Mouse (Mus musculus): Measurements from ENCODE around the gene Ppp2r5b.

Ppp2r5b gene

GRCm38 (mm10) chr19:6235084-6236052, at the start of gene Ppp2r5b:
Gene Ppp2r5b, minus strand, starts transcription at chr19:6235872.
- ChIA-PET CTCF (interaction anchor here in 3 of 4 experiments (0.6 to 2.8 kb wide), 17 partner anchors 9 to 311 kb away, joined by 3 to 8 read pairs (median 3); partner anchors contain the start of genes Gpha2 (in 2 of the 3), Arl2 (in 1 of the 3), Cdc42bpg (in 1 of the 3) and Map4k2 (in 1 of the 3)), POLR2A (interaction anchor here in 3 of 4 experiments (0.6 to 2.9 kb wide), 26 partner anchors 9 to 674 kb away, joined by 3 to 17 read pairs (median 4); partner anchors contain the start of genes Gpha2 (in 3 of the 3), Arl2 (in 2 of the 3), Ehd1 (in 2 of the 3) and Snx15 (in 2 of the 3))

- ChIA-PET POLR2A (interaction anchor here in 3 of 4 experiments (1.1 to 34.9 kb wide), 10 partner anchors 7 to 144 kb away, joined by 3 to 829 read pairs (median 6); partner anchors contain the start of genes Arl2 (in 1 of the 3), Cdc42bpg (in 1 of the 3), Ehd1 (in 1 of the 3) and Sf1 (in 1 of the 3)), CTCF (interaction anchor here in 1 of 4 experiments (4.5 kb wide), 1 partner anchor 8 kb away, joined by 37 read pairs; the partner anchor contains the start of gene Ehd1)
Observed at GRCm38 (mm10) chr19:6285226-6285625, 49.6 kb upstream of the Ppp2r5b start.

- POLR2A ChIA-PET = interaction anchor here in 2 of 4 experiments (0.8 to 34.9 kb wide), 13 partner anchors 7 to 630 kb away, joined by 3 to 829 read pairs (median 5); partner anchors contain the start of genes Arl2 (in 1 of the 2) and Ehd1 (in 1 of the 2)
Observed at GRCm38 (mm10) chr19:6284502-6284901, 48.8 kb upstream of the Ppp2r5b start.

GRCm38 (mm10) chr19:6283001-6283400, 47.3 kb upstream of the Ppp2r5b start:
- CTCF ChIA-PET = interaction anchor here in 2 of 4 experiments (0.6 to 1.0 kb wide), 3 partner anchors 10 to 22 kb away, joined by 3 read pairs; no protein-coding TSS in a partner anchor
- POLR2A ChIA-PET = interaction anchor here in 2 of 4 experiments (0.7 to 34.9 kb wide), 6 partner anchors 9 to 24 kb away, joined by 4 to 829 read pairs (median 6); no protein-coding TSS in a partner anchor

More at GRCm38 (mm10) chr19:6284502-6284901, 48.8 kb upstream of the Ppp2r5b start:
- CTCF ChIA-PET = interaction anchor here in 3 of 4 experiments (0.6 to 4.5 kb wide), 4 partner anchors 7 to 20 kb away, joined by 3 to 37 read pairs (median 6); partner anchors contain the start of gene Ehd1 (in 1 of the 3)

GRCm38 (mm10) chr19:6281122-6282020, 45.7 kb upstream of the Ppp2r5b start:
- POLR2A ChIA-PET = interaction anchor here in 3 of 4 experiments (0.6 to 34.9 kb wide), 10 partner anchors 11 to 82 kb away, joined by 3 to 829 read pairs (median 46); partner anchors contain the start of genes Men1 (in 1 of the 3) and Sf1 (in 1 of the 3)
- CTCF ChIA-PET = interaction anchor here in 1 of 4 experiments (0.8 kb wide), 1 partner anchor 12 kb away, joined by 5 read pairs; no protein-coding TSS in a partner anchor

GRCm38 (mm10) chr19:6280554-6280953, 44.9 kb upstream of the Ppp2r5b start:
- ChIA-PET CTCF (interaction anchor here in 1 of 4 experiments (0.8 to 1.3 kb wide), 2 partner anchors 11 to 13 kb away, joined by 3 to 5 read pairs; no protein-coding TSS in a partner anchor), POLR2A (interaction anchor here in 3 of 4 experiments (1.2 to 34.9 kb wide), 9 partner anchors 10 to 55 kb away, joined by 3 to 829 read pairs (median 68); partner anchors contain the start of gene Men1 (in 1 of the 3))

DNA sequence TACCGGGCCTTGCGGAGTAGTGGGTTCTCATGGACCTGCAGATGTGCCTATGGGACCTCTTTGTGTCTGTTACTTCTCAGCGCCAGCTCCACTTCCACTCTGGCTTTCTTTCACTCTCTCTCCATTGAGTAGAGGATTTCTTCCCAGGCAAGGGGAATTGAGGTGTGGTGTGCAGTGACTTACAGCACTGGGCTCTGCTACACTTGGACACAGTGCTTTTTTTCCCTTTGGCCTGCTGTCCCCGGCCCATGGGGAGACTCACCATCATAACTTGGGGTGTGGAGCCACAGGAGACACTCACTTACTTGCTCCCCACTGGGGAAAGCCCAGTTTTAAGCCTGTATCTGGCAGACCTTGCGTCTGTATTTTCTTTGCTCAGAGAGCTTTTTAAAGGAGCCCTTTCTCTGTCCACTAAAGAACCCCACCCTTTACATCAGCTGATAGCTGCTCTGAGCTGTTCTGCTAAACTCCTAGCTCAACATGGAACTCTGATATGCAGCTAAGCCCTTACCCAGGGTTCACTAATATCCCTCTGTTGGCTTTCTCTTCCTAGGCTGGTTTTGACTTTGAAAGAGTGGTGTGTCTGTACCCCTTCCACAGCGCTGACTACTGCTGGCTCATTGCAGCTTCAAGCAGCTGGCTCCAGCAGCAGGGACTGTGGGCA, 43.9 kb upstream of the Ppp2r5b start:
- CTCF ChIA-PET = interaction anchor here in 3 of 4 experiments (0.6 to 4.4 kb wide), 13 partner anchors 7 to 1208 kb away, joined by 3 to 37 read pairs (median 5); partner anchors contain the start of gene Arl2 (in 1 of the 3)

DNA sequence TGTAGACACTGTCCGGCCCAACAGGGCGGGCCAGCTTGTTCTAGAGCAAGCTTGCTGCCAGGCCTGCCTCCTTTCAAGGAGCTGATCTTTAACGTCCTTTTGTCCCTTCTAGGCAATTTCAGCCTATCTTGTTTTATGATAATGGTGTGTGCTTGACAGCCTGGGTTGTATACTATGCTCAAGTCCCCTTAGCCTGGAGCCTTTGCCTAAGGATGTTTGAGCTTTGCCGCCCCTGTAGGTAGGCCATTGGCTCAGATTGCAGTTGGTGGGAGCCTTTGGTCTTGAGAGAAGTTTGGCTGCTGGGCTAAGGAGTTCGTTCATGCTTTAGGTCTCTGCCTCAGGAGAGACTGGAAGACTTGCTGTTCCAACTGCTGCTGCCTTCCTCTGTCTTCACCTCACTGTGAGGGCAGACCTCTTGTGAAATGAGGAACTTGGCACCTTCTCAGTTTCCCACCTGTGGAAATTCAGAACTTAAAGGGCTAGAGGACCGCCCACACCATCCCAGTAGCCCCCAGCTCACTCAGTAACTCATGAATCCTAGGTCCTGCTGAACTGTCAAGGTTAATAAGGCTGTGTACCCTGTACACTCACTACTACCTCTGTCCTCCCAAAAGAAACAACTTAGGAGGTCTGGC, 42.9 kb upstream of the Ppp2r5b start:
- CTCF ChIA-PET = interaction anchor here (0.6 to 4.4 kb wide), 29 partner anchors 8 to 756 kb away, joined by 3 to 37 read pairs (median 5); partner anchors contain the start of genes Cdc42bpg (in 2 of the 4) and Map4k2 (in 1 of the 4)
- POLR2A ChIA-PET = interaction anchor here (0.6 to 34.9 kb wide), 67 partner anchors 7 to 791 kb away, joined by 3 to 829 read pairs (median 4); partner anchors contain the start of genes Cdc42bpg (in 3 of the 4), Men1 (in 3 of the 4), Sf1 (in 2 of the 4) and Snx15 (in 2 of the 4)

More for the DNA sequence above, 43.9 kb upstream of the Ppp2r5b start:
- POLR2A ChIA-PET = interaction anchor here in 3 of 4 experiments (0.8 to 34.9 kb wide), 16 partner anchors 9 to 228 kb away, joined by 3 to 829 read pairs (median 14); partner anchors contain the start of gene Men1 (in 2 of the 3)

- ChIA-PET CTCF (interaction anchor here (0.6 to 4.4 kb wide), 33 partner anchors 8 to 564 kb away, joined by 3 to 37 read pairs (median 5); partner anchors contain the start of genes Cdc42bpg (in 2 of the 4) and Map4k2 (in 1 of the 4)), POLR2A (interaction anchor here (0.5 to 34.9 kb wide), 79 partner anchors 8 to 790 kb away, joined by 3 to 829 read pairs (median 4); partner anchors contain the start of genes Cdc42bpg (in 3 of the 4), Men1 (in 3 of the 4), Sf1 (in 3 of the 4) and Arl2 (in 2 of the 4))
Observed at GRCm38 (mm10) chr19:6277661-6278438, 42.2 kb upstream of the Ppp2r5b start.

DNA sequence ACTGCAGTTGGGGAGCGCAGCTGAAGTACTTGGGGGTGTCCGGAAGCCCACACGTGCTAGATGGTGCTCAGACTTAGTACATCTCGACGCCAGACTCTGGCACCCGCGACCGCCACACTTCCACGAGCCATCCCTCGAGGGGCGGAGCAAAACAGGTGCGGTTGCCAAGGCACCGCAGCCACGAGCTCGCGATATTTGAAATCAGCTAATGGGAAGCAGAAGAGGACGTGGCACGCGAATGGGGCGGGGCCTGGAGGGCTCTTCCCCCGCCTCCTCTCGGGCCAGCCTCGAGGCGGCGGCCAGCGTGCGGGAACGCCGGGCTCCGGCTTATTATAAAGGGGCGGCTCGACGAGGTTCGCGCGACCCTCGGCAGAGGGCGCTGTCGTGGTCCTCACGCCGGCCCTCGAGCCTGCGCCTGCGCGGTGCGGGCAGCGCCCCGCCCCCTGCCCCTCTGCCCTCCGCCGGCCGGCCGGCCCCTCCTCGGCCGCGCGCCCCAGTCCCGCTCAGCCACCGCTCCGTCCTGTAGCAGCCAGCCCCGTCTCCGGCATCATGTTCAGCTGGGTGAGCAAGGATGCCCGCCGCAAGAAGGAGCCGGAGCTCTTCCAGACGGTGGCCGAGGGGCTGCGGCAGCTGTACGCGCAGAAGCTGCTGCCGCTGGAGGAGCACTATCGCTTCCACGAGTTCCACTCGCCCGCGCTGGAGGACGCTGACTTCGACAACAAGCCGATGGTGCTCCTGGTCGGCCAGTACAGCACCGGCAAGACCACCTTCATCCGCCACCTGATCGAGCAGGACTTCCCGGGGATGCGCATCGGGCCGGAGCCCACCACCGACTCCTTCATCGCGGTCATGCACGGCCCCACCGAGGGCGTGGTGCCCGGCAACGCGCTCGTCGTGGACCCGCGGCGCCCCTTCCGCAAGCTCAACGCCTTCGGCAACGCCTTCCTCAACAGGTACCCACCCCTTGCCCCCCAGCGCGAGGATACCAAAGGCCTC, 41.1 kb upstream of the Ppp2r5b start, which contains the start of gene Ehd1:
Gene Ehd1 (plus strand): TSS at position 300 of the 996 bp plus-strand sequence.
- POLR2A ChIA-PET = interaction anchor here (0.6 to 34.9 kb wide), 95 partner anchors 8 to 981 kb away, joined by 3 to 829 read pairs (median 4); partner anchors contain the start of genes Cdc42bpg (in 3 of the 4), Men1 (in 3 of the 4), Arl2 (in 2 of the 4) and Atg2a (in 2 of the 4)
- CTCF ChIA-PET = interaction anchor here (0.6 to 4.4 kb wide), 48 partner anchors 8 to 819 kb away, joined by 3 to 37 read pairs (median 5); partner anchors contain the start of genes Cdc42bpg (in 2 of the 4), Map4k2 (in 2 of the 4), Arl2 (in 1 of the 4) and Men1 (in 1 of the 4)

DNA sequence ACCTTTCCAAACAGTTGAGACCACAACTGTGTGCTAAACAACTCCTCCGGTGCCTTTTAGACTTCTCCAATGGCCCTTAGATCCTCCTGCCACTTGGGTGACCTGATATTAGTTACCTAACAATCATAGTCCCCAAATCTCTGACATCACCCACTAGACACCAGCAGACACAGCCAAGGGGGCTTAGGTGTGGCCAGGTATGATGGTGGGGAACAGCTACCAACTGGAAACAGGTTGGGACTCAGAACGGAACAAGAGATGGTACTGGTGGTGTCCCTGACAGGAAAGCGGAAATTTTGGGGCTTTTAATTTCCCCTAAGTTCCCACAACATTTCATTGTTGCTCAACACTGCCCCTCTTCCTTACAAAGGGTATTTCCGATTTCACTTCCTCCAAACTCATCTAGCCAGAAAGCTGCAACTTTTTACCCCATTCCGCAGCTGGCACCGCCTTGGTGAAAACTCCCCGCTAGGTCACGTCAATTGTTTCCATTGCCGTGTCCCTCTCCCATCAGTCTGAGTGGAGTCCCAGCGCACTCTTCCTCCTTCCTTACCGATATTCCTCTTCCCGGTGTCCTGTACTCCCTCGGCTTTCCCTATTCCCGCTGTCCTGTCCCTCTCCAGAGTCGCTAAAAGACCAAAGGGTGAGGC, 40.2 kb upstream of the Ppp2r5b start:
- POLR2A ChIA-PET = interaction anchor here (0.6 to 34.9 kb wide), 82 partner anchors 8 to 981 kb away, joined by 3 to 829 read pairs (median 4); partner anchors contain the start of genes Men1 (in 3 of the 4), Sf1 (in 3 of the 4), Atg2a (in 2 of the 4) and Cdc42bpg (in 2 of the 4)
- CTCF ChIA-PET = interaction anchor here (0.6 to 4.4 kb wide), 42 partner anchors 7 to 819 kb away, joined by 3 to 37 read pairs (median 5); partner anchors contain the start of genes Cdc42bpg (in 3 of the 4), Map4k2 (in 2 of the 4), Arl2 (in 1 of the 4) and Men1 (in 1 of the 4)

- ChIA-PET POLR2A (interaction anchor here in 2 of 4 experiments (0.7 to 34.9 kb wide), 9 partner anchors 8 to 144 kb away, joined by 3 to 829 read pairs (median 4); partner anchors contain the start of genes Arl2 (in 1 of the 2), Batf2 (in 1 of the 2) and Sf1 (in 1 of the 2)), CTCF (interaction anchor here in 1 of 4 experiments (0.6 kb wide), 2 partner anchors 9 to 860 kb away, joined by 3 read pairs; no protein-coding TSS in a partner anchor)
Observed at GRCm38 (mm10) chr19:6273998-6274608, 38.4 kb upstream of the Ppp2r5b start.

All from embryonic stem cell, embryonic (primary cell).